Mouse (Mus musculus): ENCODE measurements around the gene Selenos. TPM values are rescaled to one million over a fixed set of nuclear protein-coding genes. Genes with fewer than 3 reads are reported as not detected.
A peak's percentile ranks its signal among the peaks of the same experiment; 100 is the strongest.

The Selenos gene
- total RNA-seq, 1 experiment from 2014 or later: 88.7 TPM

DNA sequence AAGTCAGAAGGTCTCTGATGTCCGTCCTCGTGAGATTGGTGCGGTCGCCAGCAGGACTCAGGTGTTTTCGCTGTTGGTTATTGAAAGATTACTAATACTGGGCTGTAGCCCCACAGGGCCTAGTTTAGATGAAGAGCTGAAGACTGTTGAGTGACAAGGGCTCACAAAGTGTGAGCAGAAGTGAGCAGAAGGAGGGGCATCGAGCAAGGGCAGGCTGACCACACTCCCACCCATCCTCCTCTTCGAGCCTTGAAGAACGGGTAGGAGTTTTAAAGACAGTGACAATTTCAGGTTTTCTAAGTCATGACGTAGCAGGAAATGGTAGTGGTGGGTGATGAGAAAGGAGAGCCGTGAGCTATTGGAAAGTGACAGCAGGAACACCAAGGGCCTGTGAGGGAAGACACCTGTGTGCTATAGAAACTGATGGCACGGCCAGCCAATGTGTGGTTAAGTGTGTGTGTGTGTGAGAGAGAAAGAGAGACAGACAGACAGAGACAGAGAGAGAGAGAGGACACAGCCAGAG is 36.4 kb downstream of the Selenos start:
- peak; percentile 45 for ATAC-seq (replicated peaks; ENCODE audit: low read depth, poor library complexity, severe bottlenecking)

DNA sequence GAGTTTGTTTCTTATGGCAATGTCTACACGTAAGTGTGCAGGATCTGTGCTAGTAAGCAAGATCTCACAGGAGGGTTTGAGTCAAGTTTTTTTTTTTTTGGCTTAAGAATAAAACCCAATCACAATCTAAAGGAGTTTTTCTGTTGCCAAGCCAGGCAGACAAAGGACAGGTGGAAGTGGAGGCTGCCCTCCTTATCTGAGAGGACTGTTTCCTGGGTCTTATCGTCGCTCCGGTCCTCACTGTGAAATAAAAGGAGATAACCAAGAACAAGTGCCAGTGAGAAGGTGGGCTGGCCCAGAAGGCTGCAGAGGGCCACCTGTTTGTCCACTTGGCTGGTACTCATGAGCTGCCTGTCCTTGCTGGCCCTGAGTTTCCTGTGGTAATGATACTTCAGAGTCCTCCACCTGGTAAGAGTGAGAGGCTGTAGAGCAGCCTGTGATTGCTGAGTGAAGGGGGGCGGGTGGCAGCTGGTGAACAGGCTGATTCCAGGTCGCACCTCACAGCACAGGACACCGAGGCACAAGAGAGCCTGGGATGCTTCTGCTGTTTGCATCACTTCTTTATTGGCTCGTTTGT is 37.5 kb downstream of the Selenos start:
- ATAC-seq (replicated peaks; ENCODE audit: low read depth, poor library complexity, severe bottlenecking): no peak

GRCm38 (mm10) chr7:66118046-66118445 is 38.6 kb downstream of the Selenos start:
- peak; percentile 17; the same call in 1 of the 2 replicates for ATAC-seq (replicated peaks; ENCODE audit: low read depth, poor library complexity, severe bottlenecking)

- peak; percentile 27; the same call in 1 of the 2 replicates for ATAC-seq (replicated peaks; ENCODE audit: low read depth, poor library complexity, severe bottlenecking)
Observed at GRCm38 (mm10) chr7:66118796-66119195, 39.3 kb downstream of the Selenos start.

GRCm38 (mm10) chr7:66120139-66120538 is 40.7 kb downstream of the Selenos start:
- ATAC-seq (replicated peaks; ENCODE audit: low read depth, poor library complexity, severe bottlenecking): no peak

DNA sequence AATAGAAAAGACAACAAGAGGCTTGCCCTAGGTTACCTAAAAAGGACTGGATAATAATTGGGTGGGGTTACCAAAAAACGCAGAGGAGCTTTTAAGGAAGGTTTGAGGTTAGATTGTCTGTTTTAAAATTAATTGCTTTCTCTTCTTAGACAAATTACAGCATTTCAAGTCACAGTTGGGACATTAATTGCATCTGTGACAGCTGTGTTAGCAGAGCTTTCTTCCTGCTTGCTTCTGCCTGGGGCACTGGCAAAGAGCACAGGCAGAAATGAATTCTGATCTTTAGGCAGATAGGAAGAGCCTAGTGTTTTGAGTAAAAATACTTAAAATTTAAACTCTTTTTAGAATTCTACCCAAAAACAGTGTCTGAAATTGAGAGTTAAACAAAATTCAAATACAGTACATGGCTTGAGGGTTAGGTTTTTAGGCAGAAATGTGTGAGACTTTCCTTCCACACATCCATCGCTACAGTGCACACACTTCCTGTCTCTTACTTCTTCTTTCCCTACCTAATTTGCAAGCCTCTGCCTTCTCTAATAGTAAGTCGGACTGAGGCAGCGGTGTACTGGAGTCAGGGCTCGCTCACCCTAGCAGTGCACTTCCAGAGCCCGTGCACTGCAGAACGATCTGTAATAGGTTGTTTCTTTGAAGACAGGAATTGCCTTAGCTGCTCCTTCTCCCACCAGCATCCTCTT is 41.4 kb downstream of the Selenos start:
- peak; percentile 42 for ATAC-seq (replicated peaks; ENCODE audit: low read depth, poor library complexity, severe bottlenecking)

DNA sequence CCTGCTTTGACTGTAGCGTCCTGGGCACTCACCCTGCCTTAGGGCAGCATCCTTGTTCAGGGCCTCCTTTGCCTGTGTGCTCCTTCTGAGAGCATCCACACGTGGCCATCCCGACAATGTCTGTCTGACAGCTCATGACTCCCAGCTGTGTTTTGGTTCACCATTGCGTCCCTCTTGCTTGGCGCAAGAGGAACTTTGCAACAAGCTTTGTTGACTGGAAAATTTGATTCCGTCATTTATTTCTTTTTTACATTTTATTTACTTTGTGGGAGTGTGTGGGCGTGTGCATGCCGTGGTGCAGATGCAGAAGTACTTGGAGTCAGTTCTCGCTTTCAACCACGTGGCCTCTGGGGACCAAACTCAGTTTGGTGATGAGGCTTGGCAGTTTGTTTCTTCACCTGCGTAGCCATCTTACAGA is 45.1 kb downstream of the Selenos start:
- peak; percentile 32; the same call in 1 of the 2 replicates for ATAC-seq (replicated peaks; ENCODE audit: low read depth, poor library complexity, severe bottlenecking)

DNA sequence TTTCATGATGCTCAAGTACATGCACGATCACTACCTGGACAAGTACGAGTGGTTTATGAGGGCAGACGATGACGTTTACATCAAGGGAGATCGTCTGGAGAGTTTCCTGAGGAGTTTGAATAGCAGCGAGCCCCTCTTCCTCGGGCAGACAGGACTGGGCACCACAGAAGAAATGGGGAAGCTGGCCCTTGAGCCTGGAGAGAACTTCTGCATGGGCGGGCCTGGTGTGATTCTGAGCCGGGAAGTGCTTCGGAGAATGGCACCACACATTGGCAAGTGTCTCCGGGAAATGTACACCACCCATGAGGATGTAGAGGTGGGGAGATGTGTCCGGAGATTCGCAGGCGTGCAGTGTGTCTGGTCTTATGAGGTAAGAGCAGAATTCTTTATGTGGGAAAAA is 45.9 kb downstream of the Selenos start:
- ATAC-seq (replicated peaks; ENCODE audit: low read depth, poor library complexity, severe bottlenecking): peak; percentile 75

GRCm38 (mm10) chr7:66127951-66128645 is 48.6 kb downstream of the Selenos start:
- ATAC-seq (replicated peaks; ENCODE audit: low read depth, poor library complexity, severe bottlenecking): no peak

GRCm38 (mm10) chr7:66128857-66129256 is 49.4 kb downstream of the Selenos start:
- ATAC-seq (replicated peaks; ENCODE audit: low read depth, poor library complexity, severe bottlenecking): no peak

DNA sequence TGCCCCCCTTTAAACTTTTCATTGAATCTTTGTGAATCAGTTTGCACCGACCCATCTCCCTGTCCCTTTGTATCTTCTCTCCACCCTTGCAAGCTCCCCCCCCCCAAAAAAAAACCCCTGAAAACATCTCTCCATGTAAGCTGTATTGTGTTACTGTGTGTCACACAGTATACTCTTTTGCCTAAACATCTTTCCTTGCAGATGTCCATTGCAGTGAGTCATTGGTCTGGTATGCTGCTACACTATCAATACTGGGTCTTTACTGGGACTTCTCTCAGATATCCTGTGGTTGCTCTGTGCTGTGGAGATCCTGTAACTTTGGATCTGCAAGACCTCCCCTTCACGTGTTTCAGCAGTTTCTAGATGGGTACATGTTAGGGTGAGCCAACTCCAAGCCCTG is 50.8 kb downstream of the Selenos start:
- ATAC-seq (replicated peaks; ENCODE audit: low read depth, poor library complexity, severe bottlenecking): no peak

GRCm38 (mm10) chr7:66131776-66132421 is 52.5 kb downstream of the Selenos start:
- ATAC-seq (replicated peaks; ENCODE audit: low read depth, poor library complexity, severe bottlenecking): no peak

DNA sequence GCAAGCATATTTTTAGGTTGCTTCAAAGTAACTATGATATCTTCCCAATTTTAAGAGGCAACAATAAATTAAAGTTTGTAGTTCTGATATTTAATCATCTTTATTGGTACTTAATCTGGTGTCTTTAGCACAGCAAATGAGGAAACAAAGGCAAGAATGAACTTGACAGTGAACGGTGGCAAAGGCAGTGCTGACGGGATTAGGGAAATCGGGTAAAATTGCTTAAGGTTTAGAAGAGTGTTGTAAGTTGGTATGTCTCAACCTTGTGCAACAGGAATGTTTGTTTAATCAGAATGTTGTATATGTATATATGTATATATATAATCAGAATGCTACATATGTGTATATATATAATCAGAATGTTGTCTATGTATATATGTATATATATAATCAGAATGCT is 54.7 kb downstream of the Selenos start:
- ATAC-seq (replicated peaks; ENCODE audit: low read depth, poor library complexity, severe bottlenecking): no peak

- ATAC-seq (replicated peaks; ENCODE audit: low read depth, poor library complexity, severe bottlenecking): peak; percentile 68
Observed at GRCm38 (mm10) chr7:66135644-66136043, 56.2 kb downstream of the Selenos start.

- ATAC-seq (replicated peaks; ENCODE audit: low read depth, poor library complexity, severe bottlenecking): 0 out of 2 replicates have a peak, but pooled peaks have one; percentile 6
Observed at GRCm38 (mm10) chr7:66136187-66136586, 56.7 kb downstream of the Selenos start.

- no peak for ATAC-seq (replicated peaks; ENCODE audit: low read depth, poor library complexity, severe bottlenecking)
Observed at GRCm38 (mm10) chr7:66137309-66137708, 57.9 kb downstream of the Selenos start.

GRCm38 (mm10) chr7:66138301-66138700 is 58.9 kb downstream of the Selenos start:
- ATAC-seq (replicated peaks; ENCODE audit: low read depth, poor library complexity, severe bottlenecking): no peak

GRCm38 (mm10) chr7:66138878-66139277 is 59.4 kb downstream of the Selenos start:
- ATAC-seq (replicated peaks; ENCODE audit: low read depth, poor library complexity, severe bottlenecking): no peak
